8 mouse cellular contexts compared by ENCODE assay signal in genomic region chr9:114498218-114498617, GRCm38 (mm10). TPM values are rescaled to one million over a fixed set of nuclear protein-coding genes. Genes with fewer than 3 reads are reported as not detected.
DNase-seq lines count a peak whose midpoint lies in the region; ATAC-seq and TF ChIP-seq lines count a peak whose summit lies in the region.

No protein-coding gene starts in this region.

- no peaks in the 10 kb centered on the region for H3K27me3 ChIP-seq in heart, adult 2 months (ENCODE audit: control insufficient read depth, insufficient read depth, low read length)
- H3K27me3 ChIP-seq in limb, embryonic 13.5 days: no peaks in the 10 kb centered on the region
- no peaks in the 10 kb centered on the region for H3K27me3 ChIP-seq in stomach, embryonic 15.5 days (replicated peaks)

- no peak overlapping the region for H3K9ac ChIP-seq in heart, adult 2 months (ENCODE audit: low read depth, low read length)
- peak overlapping the region; percentile 50; the same call in 1 of the 2 replicates for H3K9ac ChIP-seq in limb, embryonic 13.5 days
- H3K9ac ChIP-seq in stomach, embryonic 15.5 days: no peak overlapping the region

- DNase-seq in heart, adult 11 months: peak; percentile 90
- DNase-seq in heart, postnatal 25 days (ENCODE audit: low spot score): no peak
- peak; percentile 96 for DNase-seq in embryo, embryonic 10 days (ENCODE audit: low spot score)
- DNase-seq in heart, adult 2 months: peak; percentile 62 to 81
- DNase-seq in kidney, adult 8-10 months: peak; percentile 67 to 91
- DNase-seq in naive thymus-derived CD4-positive, alpha-beta T cell, adult 2 months (ENCODE audit: low read depth): peak; percentile 90

- no peak overlapping the region for H3K4me3 ChIP-seq in heart, adult 2 months
- peak overlapping the region; percentile 14; the same call in 1 of the 2 replicates for H3K4me3 ChIP-seq in limb, embryonic 13.5 days
- no peak overlapping the region for H3K4me3 ChIP-seq in stomach, embryonic 15.5 days (replicated peaks)

- TF ChIP-seq POLR2A in heart, adult 2 months (IDR thresholded peaks at IDR 0.05; ENCODE audit: insufficient read depth, low read depth, low read length): no peak

- 0 out of 2 replicates have a peak, but pooled peaks have one; percentile 20 for TF ChIP-seq EP300 in heart, adult 2 months (IDR thresholded peaks at IDR 0.05; ENCODE audit: insufficient read depth, low read depth, low read length)

- peak overlapping the region; percentile 56 for H3K4me2 ChIP-seq in limb, embryonic 13.5 days (replicated peaks)
- H3K4me2 ChIP-seq in stomach, embryonic 15.5 days: peak overlapping the region; percentile 31; the same call in 1 of the 2 replicates

- peak; percentile 62; the same call in 1 of the 2 replicates for ATAC-seq in limb, embryonic 13.5 days (ENCODE audit: low FRiP score, low read depth)
- no peak; the same call in 1 of the 2 replicates for ATAC-seq in stomach, embryonic 15.5 days (ENCODE audit: insufficient read depth, low FRiP score, low read depth)

- H3K9me3 ChIP-seq in limb, embryonic 13.5 days: 0 out of 2 replicates have a peak, but pooled peaks cover 4% of the 10 kb centered on the region
- H3K9me3 ChIP-seq in stomach, embryonic 15.5 days: no peaks in the 10 kb centered on the region

- intact Hi-C loops in heart, postnatal 25 days (cut with DNase I): loop anchor here (2.0 kb wide), 1 partner anchor 85 kb away; no protein-coding TSS in a partner anchor
- intact Hi-C loops in heart, adult 2 months (cut with DNase I): loop anchor here (2.0 kb wide), 2 partner anchors 81 to 179 kb away; no protein-coding TSS in a partner anchor

- WGBS in heart, adult 2 months: 5% methylated on average over 11 of the region's 11 CpGs
- 9% methylated on average over 11 of the region's 11 CpGs for WGBS in limb, embryonic 13.5 days
- WGBS in stomach, embryonic 15.5 days: 8% methylated on average over 11 of the region's 11 CpGs

- H3K4me1 ChIP-seq in heart, adult 2 months (ENCODE audit: control insufficient read depth, insufficient read depth, low read length): no peaks in the 10 kb centered on the region
- 0 out of 2 replicates have a peak, but pooled peaks cover 4% of the 10 kb centered on the region for H3K4me1 ChIP-seq in limb, embryonic 13.5 days
- H3K4me1 ChIP-seq in stomach, embryonic 15.5 days: no peaks in the 10 kb centered on the region

- no peaks in the 10 kb centered on the region for H3K36me3 ChIP-seq in heart, adult 2 months (ENCODE audit: control insufficient read depth, insufficient read depth, low read length)
- H3K36me3 ChIP-seq in limb, embryonic 13.5 days: no peaks in the 10 kb centered on the region
- H3K36me3 ChIP-seq in stomach, embryonic 15.5 days: no peaks in the 10 kb centered on the region

- peak; percentile 85 for TF ChIP-seq CTCF in heart, adult 2 months (IDR thresholded peaks at IDR 0.05)

- H3K79me2 ChIP-seq in heart, adult 2 months (replicated peaks; ENCODE audit: control insufficient read depth, insufficient read depth, low read length): no peaks in the 10 kb centered on the region

- H3K27ac ChIP-seq in heart, adult 2 months: no peak overlapping the region
- no peak overlapping the region for H3K27ac ChIP-seq in limb, embryonic 13.5 days
- no peak overlapping the region for H3K27ac ChIP-seq in stomach, embryonic 15.5 days

RNA-seq across cellular contexts. Expression of gene Ccr4, which starts 6.5 kb away (rescaled TPM):
- not detected for total RNA-seq in heart, postnatal 25 days (2021)
- not detected for total RNA-seq in heart, adult 2 months (2021)
- not detected in 2 replicates for polyA plus RNA-seq in heart, adult 2 months (2012; rRNA removed)
- polyA plus RNA-seq in limb, embryonic 13.5 days (2015; fragmentation: Nextera tagmentation; extraction: Ambion mirVana): not detected in 2 replicates
- polyA plus RNA-seq in stomach, embryonic 15.5 days (2015; fragmentation: Nextera tagmentation; extraction: Ambion mirVana): 0.04 TPM in 1 of 2 replicates, not detected in the other

RNA-seq across cellular contexts. Expression of gene C130032M10Rik, which starts 17.3 kb away (rescaled TPM):
- total RNA-seq in heart, postnatal 25 days (2021): not detected
- total RNA-seq in heart, adult 2 months (2021): not detected
- not detected in 2 replicates for polyA plus RNA-seq in heart, adult 2 months (2012; rRNA removed)
- 0.37 and 0.42 TPM in 2 replicates for polyA plus RNA-seq in limb, embryonic 13.5 days (2015; fragmentation: Nextera tagmentation; extraction: Ambion mirVana)
- polyA plus RNA-seq in stomach, embryonic 15.5 days (2015; fragmentation: Nextera tagmentation; extraction: Ambion mirVana): 0.19 and 0.64 TPM in 2 replicates
